Mouse (Mus musculus): ENCODE measurements around the gene Ccdc184. TPM values are rescaled to one million over a fixed set of nuclear protein-coding genes. Genes with fewer than 3 reads are reported as not detected.
A peak's percentile ranks its signal among the peaks of the same experiment; 100 is the strongest.

Gene Ccdc184
- polyA plus RNA-seq, 1 experiment from 2014 or later = not detected

GRCm38 (mm10) chr15:98153625-98154024 is 13.3 kb upstream of the Ccdc184 start:
- ATAC-seq = no peak
- no peaks in the 10 kb centered on the region for H3K9me3 ChIP-seq (ENCODE audit: low read length)
- H3K4me3 ChIP-seq (ENCODE audit: low read depth, low read length) = no peak overlapping the region
- H3K9ac ChIP-seq (replicated peaks) = no peak overlapping the region
- H3K4me2 ChIP-seq (ENCODE audit: low read depth, low read length) = no peak overlapping the region
- H3K27ac ChIP-seq (ENCODE audit: low read depth) = no peak overlapping the region
- H3K4me1 ChIP-seq (ENCODE audit: insufficient read depth) = no peaks in the 10 kb centered on the region
- H3K36me3 ChIP-seq (replicated peaks; ENCODE audit: insufficient read depth, low read length) = no peaks in the 10 kb centered on the region
- peak; percentile 74 for TF ChIP-seq CTCF (IDR thresholded peaks at IDR 0.05; ENCODE audit: low read depth)
- no peak for TF ChIP-seq EP300 (IDR thresholded peaks at IDR 0.05; ENCODE audit: low read depth)
- no peaks in the 10 kb centered on the region for H3K27me3 ChIP-seq (ENCODE audit: insufficient read depth, low read length)
- DNase-seq = no peak
- 41% methylated on average over 3 of the region's 3 CpGs for WGBS (ENCODE audit: insufficient replicate concordance)

GRCm38 (mm10) chr15:98154146-98154545 is 12.8 kb upstream of the Ccdc184 start:
- TF ChIP-seq EP300 (IDR thresholded peaks at IDR 0.05; ENCODE audit: low read depth) (no peak), CTCF (IDR thresholded peaks at IDR 0.05; ENCODE audit: low read depth) (no peak)
- Histone ChIP-seq H3K27me3 (ENCODE audit: insufficient read depth, low read length) (no peaks in the 10 kb centered on the region), H3K4me1 (ENCODE audit: insufficient read depth) (no peaks in the 10 kb centered on the region), H3K9ac (replicated peaks) (no peak overlapping the region), H3K27ac (ENCODE audit: low read depth) (no peak overlapping the region), H3K36me3 (replicated peaks; ENCODE audit: insufficient read depth, low read length) (no peaks in the 10 kb centered on the region), H3K4me3 (ENCODE audit: low read depth, low read length) (no peak overlapping the region), H3K9me3 (ENCODE audit: low read length) (no peaks in the 10 kb centered on the region), H3K4me2 (ENCODE audit: low read depth, low read length) (no peak overlapping the region)
- WGBS (ENCODE audit: insufficient replicate concordance) = 51% methylated on average over 4 of the region's 4 CpGs
- no peak for ATAC-seq
- no peak for DNase-seq

- Histone ChIP-seq H3K9me3 (ENCODE audit: low read length) (no peaks in the 10 kb centered on the region), H3K27ac (ENCODE audit: low read depth) (no peak overlapping the region), H3K27me3 (ENCODE audit: insufficient read depth, low read length) (no peaks in the 10 kb centered on the region), H3K4me3 (ENCODE audit: low read depth, low read length) (no peak overlapping the region), H3K36me3 (replicated peaks; ENCODE audit: insufficient read depth, low read length) (no peaks in the 10 kb centered on the region), H3K9ac (replicated peaks) (no peak overlapping the region), H3K4me2 (ENCODE audit: low read depth, low read length) (no peak overlapping the region), H3K4me1 (ENCODE audit: insufficient read depth) (no peaks in the 10 kb centered on the region)
- DNase-seq = no peak
- no peak for ATAC-seq
- no peak for TF ChIP-seq EP300 (IDR thresholded peaks at IDR 0.05; ENCODE audit: low read depth)
- no peak for TF ChIP-seq CTCF (IDR thresholded peaks at IDR 0.05; ENCODE audit: low read depth)
- WGBS (ENCODE audit: insufficient replicate concordance) = 66% methylated on average over 3 of the region's 3 CpGs
Observed at GRCm38 (mm10) chr15:98154631-98155030, 12.3 kb upstream of the Ccdc184 start.

- DNase-seq (no peak), ATAC-seq (no peak)
- H3K27me3 ChIP-seq (ENCODE audit: insufficient read depth, low read length) = no peaks in the 10 kb centered on the region
- no peak overlapping the region for H3K4me3 ChIP-seq (ENCODE audit: low read depth, low read length)
- H3K27ac ChIP-seq (ENCODE audit: low read depth) = no peak overlapping the region
- no peaks in the 10 kb centered on the region for H3K9me3 ChIP-seq (ENCODE audit: low read length)
- WGBS (ENCODE audit: insufficient replicate concordance) = 93% methylated on average over 5 of the region's 5 CpGs
- H3K9ac ChIP-seq (replicated peaks) = no peak overlapping the region
- TF ChIP-seq CTCF (IDR thresholded peaks at IDR 0.05; ENCODE audit: low read depth) (no peak), EP300 (IDR thresholded peaks at IDR 0.05; ENCODE audit: low read depth) (no peak)
- H3K4me1 ChIP-seq (ENCODE audit: insufficient read depth) = no peaks in the 10 kb centered on the region
- no peak overlapping the region for H3K4me2 ChIP-seq (ENCODE audit: low read depth, low read length)
- no peaks in the 10 kb centered on the region for H3K36me3 ChIP-seq (replicated peaks; ENCODE audit: insufficient read depth, low read length)
Observed at GRCm38 (mm10) chr15:98155272-98155671, 11.7 kb upstream of the Ccdc184 start.

GRCm38 (mm10) chr15:98155944-98156343 is 11.0 kb upstream of the Ccdc184 start:
- DNase-seq (no peak), ATAC-seq (no peak)
- WGBS (ENCODE audit: insufficient replicate concordance) = 65% methylated on average over 4 of the region's 4 CpGs
- Histone ChIP-seq H3K4me1 (ENCODE audit: insufficient read depth) (no peaks in the 10 kb centered on the region), H3K9me3 (ENCODE audit: low read length) (no peaks in the 10 kb centered on the region), H3K27me3 (ENCODE audit: insufficient read depth, low read length) (no peaks in the 10 kb centered on the region), H3K4me2 (ENCODE audit: low read depth, low read length) (no peak overlapping the region), H3K9ac (replicated peaks) (no peak overlapping the region), H3K36me3 (replicated peaks; ENCODE audit: insufficient read depth, low read length) (no peaks in the 10 kb centered on the region), H3K27ac (ENCODE audit: low read depth) (no peak overlapping the region), H3K4me3 (ENCODE audit: low read depth, low read length) (no peak overlapping the region)
- TF ChIP-seq CTCF (IDR thresholded peaks at IDR 0.05; ENCODE audit: low read depth) = no peak
- TF ChIP-seq EP300 (IDR thresholded peaks at IDR 0.05; ENCODE audit: low read depth) = no peak

GRCm38 (mm10) chr15:98157253-98157652 is 9.7 kb upstream of the Ccdc184 start:
- ATAC-seq (no peak), DNase-seq (no peak)
- H3K36me3 ChIP-seq (replicated peaks; ENCODE audit: insufficient read depth, low read length) = no peaks in the 10 kb centered on the region
- H3K4me3 ChIP-seq (ENCODE audit: low read depth, low read length) = no peak overlapping the region
- H3K27me3 ChIP-seq (ENCODE audit: insufficient read depth, low read length) = no peaks in the 10 kb centered on the region
- H3K9me3 ChIP-seq (ENCODE audit: low read length) = no peaks in the 10 kb centered on the region
- no peak overlapping the region for H3K4me2 ChIP-seq (ENCODE audit: low read depth, low read length)
- TF ChIP-seq CTCF (IDR thresholded peaks at IDR 0.05; ENCODE audit: low read depth) = no peak
- TF ChIP-seq EP300 (IDR thresholded peaks at IDR 0.05; ENCODE audit: low read depth) = no peak
- no peak overlapping the region for H3K27ac ChIP-seq (ENCODE audit: low read depth)
- 40% methylated on average over 1 of the region's 1 CpGs for WGBS (ENCODE audit: insufficient replicate concordance)
- no peak overlapping the region for H3K9ac ChIP-seq (replicated peaks)
- H3K4me1 ChIP-seq (ENCODE audit: insufficient read depth) = no peaks in the 10 kb centered on the region
